Mouse (Mus musculus) naive thymus-derived CD4-positive, alpha-beta T cell, adult 2 months (primary cell): ENCODE results near the gene Mmp9.

Source experiments
- DNase-seq: peaks from one replicate; pipeline ENCODE4 v3.0.0-alpha.2; 2011; ENCODE audit warnings: low read depth

The Mmp9 gene

GRCm38 (mm10) chr2:164955725-164956124, 15.1 kb downstream of the Mmp9 start:
- DNase-seq: no peak

GRCm38 (mm10) chr2:164956195-164956594, 15.6 kb downstream of the Mmp9 start:
- no peak for DNase-seq

GRCm38 (mm10) chr2:164957548-164958315, 17.2 kb downstream of the Mmp9 start:
- DNase-seq: no peak

GRCm38 (mm10) chr2:164960716-164961441, 20.3 kb downstream of the Mmp9 start, which contains the start of gene Slc12a5:
Gene Slc12a5 (plus strand): TSS chr2:164960802.
- DNase-seq: peak; percentile 43

GRCm38 (mm10) chr2:164961506-164962182, 21.1 kb downstream of the Mmp9 start:
- peak; percentile 78 for DNase-seq

- DNase-seq: no peak
Observed at GRCm38 (mm10) chr2:164962183-164962580, 21.6 kb downstream of the Mmp9 start.

- no peak for DNase-seq
Observed at GRCm38 (mm10) chr2:164964242-164964894, 23.8 kb downstream of the Mmp9 start.

GRCm38 (mm10) chr2:164964981-164965380, 24.4 kb downstream of the Mmp9 start:
- DNase-seq: no peak

- DNase-seq: peak; percentile 35
Observed at GRCm38 (mm10) chr2:164966381-164966780, 25.8 kb downstream of the Mmp9 start.

- no peak for DNase-seq
Observed at GRCm38 (mm10) chr2:164967193-164967592, 26.6 kb downstream of the Mmp9 start.

- DNase-seq: no peak
Observed at GRCm38 (mm10) chr2:164967761-164968440, 27.3 kb downstream of the Mmp9 start.

GRCm38 (mm10) chr2:164968451-164968851, 27.9 kb downstream of the Mmp9 start:
- DNase-seq: no peak

- DNase-seq: no peak
Observed at GRCm38 (mm10) chr2:164969348-164969781, 28.8 kb downstream of the Mmp9 start.

GRCm38 (mm10) chr2:164970631-164971196, 30.1 kb downstream of the Mmp9 start:
- DNase-seq: no peak

GRCm38 (mm10) chr2:164972646-164973045, 32.1 kb downstream of the Mmp9 start:
- DNase-seq: no peak

- DNase-seq: no peak
Observed at GRCm38 (mm10) chr2:164975611-164976010, 35.0 kb downstream of the Mmp9 start.

- peak; percentile 43 for DNase-seq
Observed at GRCm38 (mm10) chr2:164979749-164980148, 39.2 kb downstream of the Mmp9 start.

- DNase-seq: no peak
Observed at GRCm38 (mm10) chr2:164985962-164986361, 45.4 kb downstream of the Mmp9 start.

GRCm38 (mm10) chr2:164986371-164987027, 45.9 kb downstream of the Mmp9 start:
- DNase-seq: no peak

GRCm38 (mm10) chr2:164988777-164989176, 48.2 kb downstream of the Mmp9 start:
- no peak for DNase-seq

GRCm38 (mm10) chr2:164991111-164991510, 50.5 kb downstream of the Mmp9 start:
- DNase-seq: no peak
